ENCODE assay signal across 7 mouse cellular contexts in the genomic region with DNA sequence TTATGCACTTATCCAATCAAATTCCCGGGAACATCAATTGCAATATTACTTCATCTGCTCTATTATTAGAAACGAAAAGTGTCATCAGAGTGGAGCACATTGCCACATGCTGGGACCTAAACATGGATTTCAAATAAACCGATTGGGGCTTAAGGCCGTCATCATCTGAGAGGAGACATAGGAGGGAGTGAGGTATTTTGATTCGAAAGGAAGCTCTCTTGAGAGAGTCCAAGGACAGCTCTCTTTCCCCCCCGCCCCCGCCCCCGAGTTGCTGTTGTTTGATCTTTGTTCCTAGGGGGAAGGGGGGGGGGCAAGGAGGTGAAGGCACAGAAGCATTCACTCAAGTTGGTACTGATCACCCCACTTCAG. TPM values are rescaled to one million over a fixed set of nuclear protein-coding genes. Genes with fewer than 3 reads are reported as not detected.
DNase-seq lines count a peak whose midpoint lies in the region; ATAC-seq and TF ChIP-seq lines count a peak whose summit lies in the region.

No protein-coding gene starts in this region.

- H3K9me3 ChIP-seq in forebrain, embryonic 10.5 days: no peaks in the 10 kb centered on the region
- H3K9me3 ChIP-seq in limb, embryonic 11.5 days (ENCODE audit: control insufficient read depth, low read length): no peaks in the 10 kb centered on the region
- H3K9me3 ChIP-seq in neural tube, embryonic 14.5 days (ENCODE audit: control insufficient read depth, low read length): no peaks in the 10 kb centered on the region

- no peak overlapping the region for H3K9ac ChIP-seq in limb, embryonic 11.5 days (ENCODE audit: low read length)
- peak overlapping the region; percentile 78 for H3K9ac ChIP-seq in neural tube, embryonic 14.5 days (replicated peaks; ENCODE audit: low read depth, low read length)

- H3K4me3 ChIP-seq in left cerebral cortex, adult 2 months: peak overlapping the region; percentile 92
- peak overlapping the region; percentile 70 for H3K4me3 ChIP-seq in forebrain, embryonic 10.5 days
- peak overlapping the region; percentile 54 for H3K4me3 ChIP-seq in limb, embryonic 11.5 days (ENCODE audit: low read depth, low read length)
- H3K4me3 ChIP-seq in neural tube, embryonic 14.5 days (ENCODE audit: low read depth, low read length): peak overlapping the region; percentile 70

- H3K36me3 ChIP-seq in forebrain, embryonic 10.5 days (replicated peaks): no peaks in the 10 kb centered on the region
- no peaks in the 10 kb centered on the region for H3K36me3 ChIP-seq in limb, embryonic 11.5 days (ENCODE audit: control insufficient read depth, insufficient read depth, low read length)
- H3K36me3 ChIP-seq in neural tube, embryonic 14.5 days (ENCODE audit: control insufficient read depth, insufficient read depth, low read length): no peaks in the 10 kb centered on the region

- intact Hi-C loops in left cerebral cortex, adult 2 months (cut with DNase I): loop anchor here (1.0 to 5.0 kb wide), 7 partner anchors 72 to 322 kb away; a partner anchor contains a TSS
- intact Hi-C loops in left cerebral cortex, postnatal 25 days (cut with DNase I): loop anchor here (1.0 to 5.0 kb wide), 7 partner anchors 38 to 322 kb away; a partner anchor contains a TSS
- intact Hi-C loops in left cerebral cortex, postnatal 14 days (cut with DNase I): loop anchor here (5.0 kb wide), 3 partner anchors 93 to 167 kb away; no protein-coding TSS in a partner anchor
- intact Hi-C loops in left cerebral cortex, postnatal 36 days (cut with DNase I): loop anchor here (5.0 to 10.0 kb wide), 6 partner anchors 93 to 770 kb away; a partner anchor contains a TSS

- peaks cover 26% of the 10 kb centered on the region for H3K4me1 ChIP-seq in forebrain, embryonic 10.5 days
- H3K4me1 ChIP-seq in limb, embryonic 11.5 days (ENCODE audit: control insufficient read depth, insufficient read depth, low read length): no peaks in the 10 kb centered on the region
- peaks cover 6% of the 10 kb centered on the region for H3K4me1 ChIP-seq in neural tube, embryonic 14.5 days (ENCODE audit: control insufficient read depth, insufficient read depth, low read length)

- H3K4me2 ChIP-seq in limb, embryonic 11.5 days (ENCODE audit: low read depth, severe bottlenecking): peak overlapping the region; percentile 90
- peak overlapping the region; percentile 60 for H3K4me2 ChIP-seq in neural tube, embryonic 14.5 days (ENCODE audit: low read depth, low read length)

- peaks cover 65% of the 10 kb centered on the region for H3K27me3 ChIP-seq in forebrain, embryonic 10.5 days (ENCODE audit: poor library complexity, severe bottlenecking)
- H3K27me3 ChIP-seq in limb, embryonic 11.5 days (ENCODE audit: control insufficient read depth, insufficient read depth, low read length): peaks cover 28% of the 10 kb centered on the region; the same call in 1 of the 2 replicates
- no peaks in the 10 kb centered on the region for H3K27me3 ChIP-seq in neural tube, embryonic 14.5 days (ENCODE audit: control insufficient read depth, insufficient read depth, low read length)

- no peak for TF ChIP-seq CTCF in left cerebral cortex, adult 2 months (IDR thresholded peaks at IDR 0.05)

- no peak for ATAC-seq in limb, embryonic 11.5 days (ENCODE audit: insufficient number of reproducible peaks, low FRiP score, low TSS enrichment, low read depth)
- ATAC-seq in neural tube, embryonic 14.5 days (ENCODE audit: low read depth): peak; percentile 39

- no peak for DNase-seq in left cerebral cortex, adult 2 months (ENCODE audit: extremely low spot score in 1 of 2, low spot score in 2 of 2)
- no peak for DNase-seq in left cerebral cortex, postnatal 25 days (ENCODE audit: low spot score in 2 of 2)
- peak; percentile 20 for DNase-seq in forebrain, embryonic 10.5 days (ENCODE audit: extremely low spot score, low spot score)
- no peak for DNase-seq in limb, embryonic 11.5 days (ENCODE audit: low spot score)
- no peak for DNase-seq in left cerebral cortex, postnatal 14 days (ENCODE audit: low spot score in 2 of 2)
- no peak for DNase-seq in left cerebral cortex, postnatal 36 days (ENCODE audit: low spot score in 2 of 2)

- WGBS in forebrain, embryonic 10.5 days: under 1% methylated on average over 8 of the region's 8 CpGs
- WGBS in limb, embryonic 11.5 days: 2% methylated on average over 8 of the region's 8 CpGs
- WGBS in neural tube, embryonic 14.5 days: 0% methylated on average over 7 of the region's 8 CpGs

- H3K27ac ChIP-seq in left cerebral cortex, adult 2 months: peak overlapping the region; percentile 98
- H3K27ac ChIP-seq in forebrain, embryonic 10.5 days: no peak overlapping the region; the same call in 1 of the 2 replicates
- H3K27ac ChIP-seq in limb, embryonic 11.5 days (replicated peaks; ENCODE audit: low read depth, low read length): no peak overlapping the region
- peak overlapping the region; percentile 89 for H3K27ac ChIP-seq in neural tube, embryonic 14.5 days (ENCODE audit: low read depth, low read length)

RNA-seq across cellular contexts. Expression of a gene that starts 0.2 kb away (rescaled TPM):
- total RNA-seq in left cerebral cortex, adult 2 months (2021): 100 to 1,000 TPM; 166 to 173 TPM
- total RNA-seq in left cerebral cortex, postnatal 25 days (2021): 100 to 1,000 TPM; 159 to 170 TPM
- polyA plus RNA-seq in forebrain, embryonic 10.5 days (2016; fragmentation: Nextera tagmentation; extraction: Ambion mirVana): 0.46 and 0.55 TPM in 2 replicates
- 0.35 and 0.38 TPM in 2 replicates for polyA plus RNA-seq in limb, embryonic 11.5 days (2014; fragmentation: Nextera tagmentation; extraction: Ambion mirVana)
- 10.6 and 14.9 TPM in 2 replicates for polyA plus RNA-seq in neural tube, embryonic 14.5 days (2014; fragmentation: Nextera tagmentation; extraction: Ambion mirVana)
- total RNA-seq in left cerebral cortex, postnatal 14 days (2021): 100 to 1,000 TPM; 133 to 138 TPM
- 100 to 1,000 TPM; 162 to 169 TPM for total RNA-seq in left cerebral cortex, postnatal 36 days (2021)

RNA-seq across cellular contexts. Expression of a gene that starts 27.0 kb away (rescaled TPM):
- total RNA-seq in left cerebral cortex, adult 2 months (2021): not detected
- total RNA-seq in left cerebral cortex, postnatal 25 days (2021): not detected
- polyA plus RNA-seq in forebrain, embryonic 10.5 days (2016; fragmentation: Nextera tagmentation; extraction: Ambion mirVana): not detected in 2 replicates
- polyA plus RNA-seq in limb, embryonic 11.5 days (2014; fragmentation: Nextera tagmentation; extraction: Ambion mirVana): not detected in 2 replicates
- polyA plus RNA-seq in neural tube, embryonic 14.5 days (2014; fragmentation: Nextera tagmentation; extraction: Ambion mirVana): not detected in 2 replicates
- total RNA-seq in left cerebral cortex, postnatal 14 days (2021): not detected
- total RNA-seq in left cerebral cortex, postnatal 36 days (2021): not detected

Comparison
In these comparisons a context has a peak if more than half of its experiments do, and no peak if none do; other contexts are left out.
1. H3K27ac ChIP-seq: peak in left cerebral cortex, adult 2 months (single experiment) and neural tube, embryonic 14.5 days (single experiment); none in forebrain, embryonic 10.5 days (single experiment) and limb, embryonic 11.5 days (single experiment).
2. Peak in every context shown above with its lines, with median percentiles within 50 percentile points of each other: H3K4me3 ChIP-seq.